Mouse (Mus musculus) kidney, embryonic 16.5 days (tissue): ENCODE data around the gene Gprc5c. TPM values are rescaled to one million over a fixed set of nuclear protein-coding genes. Genes with fewer than 3 reads are reported as not detected.
A peak's percentile ranks its signal among the peaks of the same experiment; 100 is the strongest.
"Not testable (repeated sequence)": the region's sequence is repeated elsewhere in the genome, so short reads cannot be mapped to it uniquely, and the experiment has no call there.

Experiments
- ATAC-seq: fragments of 200-750 bp; cut with Nextera tagmentation; 2 replicates; pipeline ENCODE4 v1.8.0; 2017; ENCODE audit warnings: moderate TSS enrichment; ENCODE audit not compliant: low FRiP score, low TSS enrichment
- H3K27ac ChIP-seq: fragments of 300-500 bp; sonication (generic); 2 replicates; pipeline ENCODE4 v1.5.1; 2014; ENCODE audit warnings: low read length
- H3K27me3 ChIP-seq: fragments of 300-500 bp; sonication (generic); 2 replicates; pipeline ENCODE4 v1.6.1; 2014; ENCODE audit warnings: low read length, control low read depth, mixed read lengths; ENCODE audit not compliant: insufficient read depth
- H3K36me3 ChIP-seq: fragments of 300-500 bp; sonication (generic); 2 replicates; pipeline ENCODE4 v1.6.1; 2014; ENCODE audit warnings: low read length, control low read depth, mixed read lengths; ENCODE audit not compliant: insufficient read depth
- H3K4me1 ChIP-seq: fragments of 300-500 bp; sonication (generic); 2 replicates; pipeline ENCODE4 v1.6.1; 2014; ENCODE audit warnings: low read length, control low read depth, mixed read lengths; ENCODE audit not compliant: insufficient read depth
- H3K4me2 ChIP-seq: fragments of 300-500 bp; sonication (generic); replicated peaks from 2 replicates; pipeline ENCODE4 v1.6.1; 2014; ENCODE audit warnings: low read depth, low read length
- H3K4me3 ChIP-seq: fragments of 300-500 bp; sonication (generic); 2 replicates; pipeline ENCODE4 v1.5.1; 2014; ENCODE audit warnings: mild to moderate bottlenecking, low read length
- H3K9ac ChIP-seq: fragments of 300-500 bp; sonication (generic); replicated peaks from 2 replicates; pipeline ENCODE4 v1.6.1; 2014; ENCODE audit warnings: low read length
- H3K9me3 ChIP-seq: fragments of 300-500 bp; sonication (generic); 2 replicates; pipeline ENCODE4 v1.6.1; 2016; ENCODE audit warnings: low read length, control low read depth
- WGBS: fragments of 180-500 bp; shearing (Covaris S2); extraction: QIAGEN DNeasy Blood & Tissue Kit; methylation state at CpG from one replicate; pipeline ENCODE4 v1.1.7; 2014; 5-methylcytosine and 5-hydroxymethylcytosine counted together
- polyA plus RNA-seq: library from polyadenylated mRNA; unstranded; fragments of >200 nt; fragmentation: Nextera tagmentation; extraction: Ambion mirVana; gene quantifications from 2 replicates; pipeline ENCODE4 v1.2.1, GENCODE M21; 2015

The Gprc5c gene
- polyA plus RNA-seq, 1 experiment from 2014 or later, result 153 TPM

- Histone ChIP-seq H3K4me3 (no peak overlapping the region), H3K9ac (no peak overlapping the region), H3K9me3 (no peaks in the 10 kb centered on the region), H3K27me3 (no peaks in the 10 kb centered on the region), H3K36me3 (no peaks in the 10 kb centered on the region), H3K27ac (no peak overlapping the region), H3K4me2 (no peak overlapping the region), H3K4me1 (no peaks in the 10 kb centered on the region)
- WGBS, result 88% methylated on average over 4 of the region's 4 CpGs
- no peak for ATAC-seq
Observed at GRCm38 (mm10) chr11:114884380-114885100, 33.6 kb downstream of the Gprc5c start.

- no peak within 1 kb of the TSS for H3K4me3 ChIP-seq
- ATAC-seq, result peak; percentile 79
- H3K36me3 ChIP-seq, result no peaks in the 10 kb centered on the region
- H3K9me3 ChIP-seq, result no peaks in the 10 kb centered on the region
- H3K4me2 ChIP-seq, result peak within 1 kb of the TSS; percentile 42
- 0 out of 2 replicates have a peak within 1 kb of the TSS, but pooled peaks have one; percentile 20 for H3K27ac ChIP-seq
- no peaks in the 10 kb centered on the region for H3K27me3 ChIP-seq
- peak within 1 kb of the TSS; percentile 43; the same call in 1 of the 2 replicates for H3K9ac ChIP-seq
- H3K4me1 ChIP-seq, result peaks cover 8% of the 10 kb centered on the region
- WGBS, result 27% methylated on average over 18 of the region's 18 CpGs
Observed at GRCm38 (mm10) chr11:114889991-114890518, 39.1 kb downstream of the Gprc5c start, which contains the start of gene Cd300a. Cd300a (plus strand) TSS chr11:114890041.

GRCm38 (mm10) chr11:114890542-114890941, 39.6 kb downstream of the Gprc5c start:
- 38% methylated on average over 5 of the region's 5 CpGs for WGBS
- no peaks in the 10 kb centered on the region for H3K27me3 ChIP-seq
- ATAC-seq, result peak; percentile 27; the same call in 1 of the 2 replicates
- no peak overlapping the region for H3K4me3 ChIP-seq
- H3K9me3 ChIP-seq, result no peaks in the 10 kb centered on the region
- H3K9ac ChIP-seq, result 0 out of 2 replicates have a peak overlapping the region, but pooled peaks have one; percentile 43
- H3K4me2 ChIP-seq, result peak overlapping the region; percentile 42
- H3K27ac ChIP-seq, result no peak overlapping the region
- H3K4me1 ChIP-seq, result peaks cover 8% of the 10 kb centered on the region
- H3K36me3 ChIP-seq, result no peaks in the 10 kb centered on the region

GRCm38 (mm10) chr11:114896085-114896484, 45.1 kb downstream of the Gprc5c start:
- Histone ChIP-seq H3K36me3 (no peaks in the 10 kb centered on the region), H3K27me3 (no peaks in the 10 kb centered on the region), H3K4me2 (no peak overlapping the region), H3K4me1 (no peaks in the 10 kb centered on the region), H3K4me3 (no peak overlapping the region), H3K9me3 (no peaks in the 10 kb centered on the region), H3K9ac (no peak overlapping the region), H3K27ac (no peak overlapping the region)
- WGBS, result 78% methylated on average over 3 of the region's 3 CpGs
- ATAC-seq, result no peak

GRCm38 (mm10) chr11:114898026-114898425, 47.1 kb downstream of the Gprc5c start:
- Histone ChIP-seq H3K4me2 (no peak overlapping the region), H3K36me3 (no peaks in the 10 kb centered on the region), H3K9ac (no peak overlapping the region), H3K4me3 (no peak overlapping the region), H3K9me3 (no peaks in the 10 kb centered on the region), H3K27ac (no peak overlapping the region), H3K27me3 (no peaks in the 10 kb centered on the region), H3K4me1 (no peaks in the 10 kb centered on the region)
- ATAC-seq, result no peak
- 41% methylated on average over 1 of the region's 1 CpGs for WGBS

- WGBS, result 92% methylated on average over 4 of the region's 4 CpGs
- no peak overlapping the region for H3K9ac ChIP-seq
- no peak overlapping the region for H3K4me3 ChIP-seq
- H3K27me3 ChIP-seq, result no peaks in the 10 kb centered on the region
- no peak overlapping the region for H3K27ac ChIP-seq
- H3K36me3 ChIP-seq, result no peaks in the 10 kb centered on the region
- H3K9me3 ChIP-seq, result no peaks in the 10 kb centered on the region
- ATAC-seq, result no peak
- H3K4me2 ChIP-seq, result no peak overlapping the region
- no peaks in the 10 kb centered on the region for H3K4me1 ChIP-seq
Observed at GRCm38 (mm10) chr11:114903224-114903623, 52.3 kb downstream of the Gprc5c start.

- H3K9ac ChIP-seq, result no peak overlapping the region
- WGBS, result 83% methylated on average over 4 of the region's 4 CpGs
- no peaks in the 10 kb centered on the region for H3K9me3 ChIP-seq
- H3K4me2 ChIP-seq, result no peak overlapping the region
- ATAC-seq, result no peak
- no peaks in the 10 kb centered on the region for H3K4me1 ChIP-seq
- no peak overlapping the region for H3K4me3 ChIP-seq
- H3K36me3 ChIP-seq, result no peaks in the 10 kb centered on the region
- H3K27ac ChIP-seq, result no peak overlapping the region
- H3K27me3 ChIP-seq, result no peaks in the 10 kb centered on the region
Observed at GRCm38 (mm10) chr11:114907567-114907966, 56.6 kb downstream of the Gprc5c start.

GRCm38 (mm10) chr11:114908086-114908485, 57.1 kb downstream of the Gprc5c start:
- 54% methylated on average over 4 of the region's 4 CpGs for WGBS
- Histone ChIP-seq H3K4me1 (no peaks in the 10 kb centered on the region), H3K9me3 (no peaks in the 10 kb centered on the region), H3K27me3 (no peaks in the 10 kb centered on the region), H3K36me3 (no peaks in the 10 kb centered on the region), H3K9ac (no peak overlapping the region), H3K27ac (no peak overlapping the region), H3K4me2 (no peak overlapping the region), H3K4me3 (no peak overlapping the region)
- ATAC-seq, result no peak

- H3K9ac ChIP-seq, H3K27me3 ChIP-seq, H3K4me3 ChIP-seq, ATAC-seq, H3K9me3 ChIP-seq, H3K36me3 ChIP-seq, H3K4me2 ChIP-seq, H3K27ac ChIP-seq, H3K4me1 ChIP-seq: not testable (repeated sequence)
- 53% methylated on average over 3 of the region's 3 CpGs for WGBS
Observed at GRCm38 (mm10) chr11:114909538-114909937, 58.6 kb downstream of the Gprc5c start.

GRCm38 (mm10) chr11:114912847-114913246, 61.9 kb downstream of the Gprc5c start:
- H3K36me3 ChIP-seq, result no peaks in the 10 kb centered on the region
- H3K27me3 ChIP-seq, result no peaks in the 10 kb centered on the region
- no peak overlapping the region for H3K4me3 ChIP-seq
- peak; percentile 51; the same call in 1 of the 2 replicates for ATAC-seq
- H3K27ac ChIP-seq, result no peak overlapping the region
- H3K9me3 ChIP-seq, result no peaks in the 10 kb centered on the region
- no peak overlapping the region for H3K9ac ChIP-seq
- no peaks in the 10 kb centered on the region for H3K4me1 ChIP-seq
- no peak overlapping the region for H3K4me2 ChIP-seq
- 18% methylated on average over 9 of the region's 9 CpGs for WGBS
